Mouse (Mus musculus) megakaryocyte progenitor cell, adult 5-6 weeks (primary cell): Measurements from ENCODE around the gene Dnm1l. TPM values are rescaled to one million over a fixed set of nuclear protein-coding genes. Genes with fewer than 3 reads are reported as not detected.
"Not testable (repeated sequence)": the region's sequence is repeated elsewhere in the genome, so short reads cannot be mapped to it uniquely, and the experiment has no call there.

Experiments used
- ATAC-seq: replicated peaks from 2 replicates; pipeline ENCODE4 v1.8.0; 2016; ENCODE audit warnings: mild to moderate bottlenecking, moderate TSS enrichment, inconsistent platforms; ENCODE audit not compliant: poor library complexity
- total RNA-seq, 2 experiments: library from RNA; stranded (forward) in 1 of 2; stranded (reverse) in 1 of 2; fragments of 157-497, 149-512 nt in 1 of 2; fragments of 200-1000 nt in 1 of 2; gene quantifications; 2 replicates each; pipeline versions ENCODE4 v1.2.3 to v1.2.4; 2015 to 2017

The Dnm1l gene
- total RNA-seq (2015) (88.2 and 92.9 TPM in 2 replicates), total RNA-seq (2017) (56.0 and 81.3 TPM in 2 replicates)

DNA sequence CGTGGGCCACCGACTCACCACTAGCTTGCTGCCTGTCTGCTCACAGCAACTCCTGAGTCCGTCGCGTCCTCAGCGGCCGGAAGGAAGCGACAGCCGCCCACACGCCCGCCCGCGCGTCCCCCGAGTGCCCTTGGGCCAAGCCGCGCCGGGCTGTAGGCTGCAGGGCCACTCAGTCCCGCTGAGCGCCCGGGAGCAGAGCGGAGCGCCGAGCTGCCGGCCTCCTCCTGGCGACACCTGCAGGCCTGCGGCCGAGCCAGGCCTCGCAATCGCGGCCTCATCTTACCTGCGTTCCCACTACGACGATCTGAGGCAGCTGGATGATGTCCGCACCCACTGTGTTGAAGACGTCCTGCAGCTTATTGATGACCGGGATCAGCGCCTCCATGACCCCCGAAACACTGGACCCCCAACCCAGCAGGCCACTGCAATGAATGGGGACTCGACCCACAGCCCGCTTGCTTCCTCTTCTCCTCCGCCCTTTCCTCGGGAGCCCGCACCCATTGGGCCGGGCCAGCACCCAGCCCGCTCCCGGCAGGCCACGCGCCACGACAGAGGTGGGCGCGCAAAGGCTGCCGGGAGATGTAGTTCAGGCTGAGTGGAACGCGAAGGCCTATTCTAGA is at the start of gene Dnm1l:
Dnm1l (minus strand) TSS at position 479 of the 620 bp plus-strand sequence.
- ATAC-seq: peak; percentile 98

DNA sequence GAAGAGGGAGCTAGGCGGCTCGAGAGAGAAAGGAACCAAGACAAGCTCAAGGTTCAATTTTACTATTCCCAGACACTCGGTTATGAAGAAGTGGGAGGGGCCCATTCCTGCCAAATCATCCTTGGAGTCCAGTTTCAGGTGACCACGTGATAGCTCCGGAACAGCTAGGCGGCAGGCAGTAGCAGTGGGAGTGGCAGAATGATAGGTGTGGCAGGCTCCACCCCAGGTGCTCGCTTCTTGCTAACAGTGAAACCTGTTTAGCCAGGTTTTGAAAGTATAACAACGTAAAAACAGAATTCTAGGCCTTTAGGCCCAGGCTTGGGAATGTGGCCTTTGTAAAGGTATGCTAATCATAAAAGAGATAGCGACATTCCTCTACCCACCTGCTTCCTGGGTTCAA is 8.5 kb upstream of the Dnm1l start:
- ATAC-seq: not testable (repeated sequence)

DNA sequence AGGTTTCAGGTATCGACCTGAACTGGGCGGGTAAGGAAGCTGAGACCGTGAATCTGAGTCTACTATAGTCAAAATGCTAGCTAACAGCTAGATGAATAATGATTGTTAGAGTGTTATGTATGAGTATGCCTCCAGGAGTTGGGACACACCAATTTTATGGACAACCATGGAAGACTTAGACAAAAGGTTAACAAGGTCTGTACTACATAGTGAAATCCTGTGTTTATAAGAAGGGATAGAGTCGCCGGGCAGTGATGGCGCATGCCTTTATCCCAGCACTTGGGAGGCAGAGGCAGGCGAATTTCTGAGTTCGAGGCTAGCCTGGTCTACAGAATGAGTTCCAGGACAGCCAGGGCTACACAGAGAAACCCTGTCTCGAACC is 333 bp upstream of the Dnm1l start:
- ATAC-seq: not testable (repeated sequence)

DNA sequence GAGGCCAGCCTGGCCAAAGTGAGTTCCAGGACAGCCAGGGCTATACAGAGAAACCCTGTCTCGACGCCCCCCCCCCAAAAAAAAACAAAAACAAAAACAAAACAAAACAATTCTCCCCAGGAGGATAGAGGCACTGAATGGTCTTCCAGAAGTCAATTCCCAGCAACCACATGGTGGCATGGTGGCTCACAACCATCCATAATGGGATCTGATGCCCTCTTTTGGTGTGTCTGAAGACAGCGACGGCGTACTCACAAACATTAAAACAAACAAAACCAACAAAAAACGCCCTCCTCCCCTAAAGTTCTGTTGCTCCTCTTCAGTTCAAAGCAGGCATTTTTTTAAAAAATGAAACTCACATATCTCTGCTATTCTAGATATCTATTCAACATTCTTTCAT is 851 bp downstream of the Dnm1l start:
- ATAC-seq: no peak

DNA sequence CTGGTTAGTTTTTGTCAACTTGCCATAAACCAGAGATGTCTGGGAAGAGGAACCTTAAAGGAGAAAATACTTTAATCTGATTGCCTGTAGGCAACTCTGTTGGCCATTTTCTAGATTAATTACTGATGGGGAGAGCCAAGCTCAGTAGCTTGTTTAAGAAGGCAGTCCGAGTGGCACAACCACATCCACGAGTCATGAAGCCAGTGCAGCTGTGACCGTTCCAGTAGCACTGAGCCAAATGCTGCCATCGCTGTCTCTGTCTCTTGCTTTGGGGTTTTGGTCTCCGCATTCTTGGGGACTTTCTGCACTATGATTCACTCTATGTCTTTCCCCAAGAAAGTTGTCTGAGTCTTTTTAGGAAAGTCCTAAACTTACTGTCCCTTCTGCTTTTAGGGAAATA is 12.3 kb downstream of the Dnm1l start:
- no peak for ATAC-seq

DNA sequence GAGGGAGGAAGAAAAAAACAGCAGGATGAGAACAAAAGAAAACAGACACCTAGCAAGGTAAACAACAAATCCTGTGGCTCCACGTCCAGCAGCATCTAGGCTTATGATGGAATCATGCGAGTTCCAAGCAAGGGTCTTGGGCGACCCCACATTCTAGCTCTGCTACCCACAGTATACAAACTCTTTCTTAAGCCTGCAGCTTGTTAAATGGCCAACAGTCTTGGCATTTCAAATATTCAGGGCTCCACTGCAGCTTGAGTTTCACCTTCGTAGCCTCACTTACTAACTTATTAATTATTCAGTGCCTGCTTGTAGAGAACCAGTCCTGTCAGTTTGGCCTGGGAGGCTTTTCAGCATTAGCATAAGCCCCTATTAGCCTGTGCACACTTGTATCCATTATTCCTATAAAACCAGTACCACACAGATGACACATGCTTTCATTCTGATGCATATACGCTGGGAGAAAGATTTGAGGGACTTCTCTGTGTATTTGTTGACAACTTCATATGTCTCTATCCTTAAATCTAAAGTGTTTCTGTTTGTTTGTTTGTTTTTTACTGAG is 32.9 kb downstream of the Dnm1l start:
- ATAC-seq: no peak

DNA sequence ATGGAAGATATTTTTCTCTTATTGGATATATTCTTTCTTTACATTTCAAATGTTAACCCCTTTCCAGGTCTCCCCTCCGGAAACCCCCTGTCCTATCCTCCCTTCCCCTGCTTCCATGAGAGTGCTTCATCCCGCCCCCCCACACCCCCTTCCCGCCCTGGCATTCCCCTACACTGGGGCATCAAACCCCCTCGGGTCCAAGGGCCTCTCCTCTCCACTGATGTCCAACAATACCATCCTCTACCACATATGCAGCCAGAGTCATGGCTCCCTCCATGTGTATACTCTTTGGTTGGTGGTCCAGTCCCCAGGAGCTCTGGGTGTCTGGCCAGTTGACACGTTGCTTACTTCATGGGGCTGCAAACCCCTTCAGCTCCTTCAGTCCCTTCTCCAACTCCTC is 47.4 kb downstream of the Dnm1l start:
- no peak for ATAC-seq

DNA sequence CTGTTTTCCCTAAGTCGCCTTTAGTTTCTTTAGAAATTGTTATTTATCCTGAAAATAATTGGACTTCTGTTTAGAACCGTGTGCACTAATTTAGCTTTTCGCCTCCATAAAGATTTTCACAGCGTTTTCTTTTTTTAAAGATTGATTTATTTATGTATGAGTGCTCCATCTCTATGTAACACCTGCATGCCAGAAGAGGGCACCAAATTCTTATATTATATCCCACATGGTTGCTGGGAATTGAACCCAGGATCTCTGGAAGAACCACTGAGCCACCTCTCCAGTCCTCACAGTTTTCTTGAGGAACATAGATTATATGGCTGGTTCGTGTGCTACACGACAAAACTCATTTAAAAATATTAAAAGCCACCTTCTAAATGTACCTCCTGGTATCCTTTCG is 54.9 kb downstream of the Dnm1l start:
- 0 out of 2 replicates have a peak, but pooled peaks have one; percentile 20 for ATAC-seq

DNA sequence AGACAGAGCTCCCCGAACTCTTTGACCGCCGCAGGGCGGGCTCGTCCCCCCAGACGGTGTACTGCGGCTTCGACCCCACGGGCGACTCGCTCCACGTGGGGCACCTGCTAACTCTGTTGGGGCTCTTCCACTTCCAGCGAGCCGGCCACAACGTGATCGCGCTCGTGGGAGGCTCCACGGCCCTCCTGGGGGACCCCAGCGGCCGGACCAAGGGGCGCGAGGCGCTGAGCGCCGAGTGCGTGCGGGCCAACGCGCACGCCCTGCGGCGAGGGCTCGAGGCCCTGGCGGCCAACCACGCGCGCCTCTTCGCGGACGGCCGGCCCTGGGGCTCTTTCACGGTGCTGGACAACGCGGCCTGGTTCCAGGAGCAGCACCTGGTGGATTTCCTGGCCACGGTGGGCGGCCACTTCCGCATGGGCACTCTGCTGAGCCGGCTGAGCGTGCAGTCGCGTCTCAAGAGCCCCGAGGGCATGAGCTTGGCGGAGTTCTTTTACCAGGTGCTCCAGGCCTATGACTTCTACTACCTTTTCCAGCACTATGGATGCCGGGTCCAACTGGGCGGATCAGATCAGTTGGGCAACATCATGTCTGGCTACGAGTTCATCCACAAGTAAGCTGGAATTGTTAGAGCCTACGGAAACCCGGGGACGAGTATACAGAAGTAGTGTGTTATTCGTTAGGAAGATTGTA is 55.5 kb downstream of the Dnm1l start:
- ATAC-seq: peak; percentile 29

DNA sequence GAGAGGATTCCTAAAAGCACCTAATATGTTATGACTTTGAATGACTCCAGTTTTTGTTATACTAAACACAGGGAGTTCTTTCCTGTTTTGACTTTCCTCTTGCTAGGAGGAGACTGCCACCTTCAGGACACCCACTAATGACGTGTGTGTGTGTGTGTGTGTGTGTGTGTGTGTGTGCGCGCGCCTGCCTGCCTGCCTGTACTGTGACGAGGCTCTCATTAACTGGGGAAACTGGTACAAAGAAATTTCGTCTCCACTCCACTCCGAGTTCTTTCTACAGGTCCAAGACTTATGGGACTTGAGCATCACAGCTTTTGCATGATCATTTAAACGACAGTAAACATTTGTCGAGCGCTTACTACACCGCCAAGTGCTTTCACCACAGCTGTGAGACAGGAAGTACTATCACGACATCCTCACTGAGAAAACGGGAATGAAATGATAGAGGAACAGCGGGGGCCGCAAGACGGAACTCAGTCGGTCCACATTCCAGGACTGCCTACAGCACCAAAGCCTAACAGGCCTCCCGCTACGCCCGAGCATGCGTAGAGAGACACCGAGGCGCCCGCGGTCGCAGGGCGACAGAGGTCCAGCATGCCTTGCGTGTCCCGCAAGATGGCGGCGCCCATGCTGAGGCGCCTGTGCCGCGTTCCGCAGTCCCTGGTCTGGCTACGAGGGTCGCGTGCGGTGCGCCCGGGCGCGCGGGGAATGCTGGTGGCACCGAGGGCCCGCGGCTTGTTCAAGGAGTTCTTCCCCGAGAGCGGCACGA is 56.2 kb downstream of the Dnm1l start, which contains the start of gene Yars2:
Yars2 (plus strand) TSS at position 597 of the 769 bp plus-strand sequence.
- ATAC-seq: peak; percentile 93

DNA sequence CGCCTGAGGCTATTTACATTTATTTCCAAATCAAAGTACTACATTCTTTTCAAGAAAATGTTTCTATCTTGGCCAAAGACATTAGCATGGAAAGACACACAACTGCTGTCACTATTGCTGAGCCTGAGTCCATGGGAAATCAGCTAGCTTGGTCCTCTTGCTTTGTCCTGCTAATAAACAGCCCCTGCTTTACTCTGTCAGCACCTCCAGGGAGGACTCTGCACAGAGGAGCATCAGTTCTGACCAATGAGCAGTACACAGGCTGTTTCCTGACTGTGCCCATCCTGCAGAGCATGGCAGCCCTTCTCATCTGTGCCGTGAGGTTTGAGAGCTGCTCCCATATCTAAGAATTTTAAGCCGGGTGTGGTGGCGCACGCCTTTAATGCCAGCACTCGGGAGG is 85.0 kb downstream of the Dnm1l start:
- ATAC-seq: no peak

DNA sequence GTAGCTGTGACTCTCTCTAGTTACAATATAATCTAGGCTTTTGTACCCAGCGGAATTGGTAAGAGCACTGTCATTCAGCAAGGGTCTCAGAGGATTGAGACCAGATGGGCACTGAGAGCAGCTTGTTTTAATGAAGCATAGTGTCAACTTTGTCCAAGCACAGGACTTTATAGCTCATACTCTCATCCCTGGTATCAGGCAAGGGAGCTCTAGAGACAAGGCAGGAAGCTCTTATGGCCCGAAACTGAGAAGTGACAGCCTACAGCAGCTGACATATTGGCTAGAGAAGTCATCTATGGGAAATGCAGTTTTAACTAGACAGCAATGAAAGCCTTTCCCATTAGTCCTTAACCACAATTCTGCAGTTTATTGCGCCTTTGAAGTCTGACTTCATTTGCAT is 85.8 kb downstream of the Dnm1l start:
- ATAC-seq: no peak

DNA sequence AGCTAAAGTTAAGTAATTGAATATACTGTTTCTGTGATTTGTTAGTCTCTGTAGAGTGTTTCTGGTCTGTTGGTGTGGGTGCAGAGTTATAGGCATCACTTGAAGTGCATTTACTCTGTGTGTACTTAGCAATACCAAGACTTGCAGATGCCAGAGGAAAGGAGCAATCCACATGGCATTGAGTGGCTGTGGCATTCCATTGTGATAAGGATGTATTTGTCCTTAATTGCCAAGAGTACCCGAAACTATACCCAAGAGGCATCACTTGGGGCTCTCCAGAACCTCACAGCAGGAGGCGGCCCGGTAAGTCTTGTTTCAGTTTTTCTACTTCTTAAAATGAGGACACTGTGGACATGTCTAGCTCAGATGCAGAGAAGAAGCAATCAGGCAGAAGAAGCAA is 96.3 kb downstream of the Dnm1l start:
- no peak for ATAC-seq

Other genes starting within 250 kb of the Dnm1l start
- gene Pkp2, start 145.6 kb downstream of the Dnm1l start, total RNA-seq (2015): 0.07 and 0.12 TPM in 2 replicates
- 0.12 TPM in 1 of 2 replicates, not detected in the other for gene Pkp2, start 145.6 kb downstream of the Dnm1l start, total RNA-seq (2017)
- 68.3 and 73.9 TPM in 2 replicates for gene Yars2, start 56.0 kb downstream of the Dnm1l start, total RNA-seq (2015)
- 28.6 and 44.7 TPM in 2 replicates for gene Yars2, start 56.0 kb downstream of the Dnm1l start, total RNA-seq (2017)
- gene Fgd4, start 241.6 kb upstream of the Dnm1l start, total RNA-seq (2015): 24.6 and 24.7 TPM in 2 replicates
- 31.9 and 32.3 TPM in 2 replicates for gene Fgd4, start 241.6 kb upstream of the Dnm1l start, total RNA-seq (2017)